Mouse (Mus musculus) myocyte (in vitro differentiated cells): ENCODE data around the gene Pla2g4b. TPM values are rescaled to one million over a fixed set of nuclear protein-coding genes. Genes with fewer than 3 reads are reported as not detected.
A peak's percentile ranks its signal among the peaks of the same experiment; 100 is the strongest.

ENCODE experiments used
- H3K27me3 ChIP-seq: one replicate; pipeline ENCODE4 v1.6.1; 2011; ENCODE audit not compliant: control insufficient read depth, insufficient read depth, insufficient read length
- H3K36me3 ChIP-seq: one replicate; pipeline ENCODE4 v1.6.1; 2011; ENCODE audit not compliant: control insufficient read depth, insufficient read depth
- H3K4me2 ChIP-seq: one replicate; pipeline ENCODE4 v1.6.1; 2011; ENCODE audit warnings: low read depth, control low read depth
- H3K4me3 ChIP-seq: one replicate; pipeline ENCODE4 v1.5.1; 2011; ENCODE audit warnings: mild to moderate bottlenecking, control low read depth, moderate library complexity
- H3K79me2 ChIP-seq: one replicate; pipeline ENCODE4 v1.6.1; 2011; ENCODE audit not compliant: control insufficient read depth, insufficient read depth
- H3ac ChIP-seq: one replicate; pipeline ENCODE4 v1.6.1; 2011; ENCODE audit not compliant: control insufficient read depth, insufficient read length
- CEBPB ChIP-seq: IDR thresholded peaks from 2 replicates; pipeline ENCODE4 v1.6.1; 2011; ENCODE audit warnings: mild to moderate bottlenecking, moderate library complexity; ENCODE audit not compliant: poor library complexity, insufficient read depth, severe bottlenecking
- E2F4 ChIP-seq: IDR thresholded peaks from one replicate; pipeline ENCODE4 v1.6.1; 2011; ENCODE audit warnings: mild to moderate bottlenecking, control low read depth, moderate library complexity; ENCODE audit not compliant: insufficient read depth
- MAX ChIP-seq: IDR thresholded peaks from one replicate; pipeline ENCODE4 v1.6.1; 2011; ENCODE audit warnings: low read depth, mild to moderate bottlenecking, control low read depth
- MYOD1 ChIP-seq, 3 experiments: IDR thresholded peaks; one replicate each; pipeline ENCODE4 v1.6.1; 2011; ENCODE audit warnings: control low read depth in 2 of 3, low read depth in 2 of 3, mild to moderate bottlenecking in 2 of 3, moderate library complexity in 1 of 3; ENCODE audit not compliant: insufficient read length in 2 of 3, control insufficient read depth in 1 of 3
- MYOG ChIP-seq, 3 experiments: IDR thresholded peaks; one replicate each; pipeline ENCODE4 v1.6.1; 2011; ENCODE audit warnings: control low read depth in 2 of 3, low read depth in 2 of 3, mild to moderate bottlenecking in 2 of 3; ENCODE audit not compliant: insufficient read length in 2 of 3, control insufficient read depth in 1 of 3, insufficient read depth in 1 of 3
- POLR2A ChIP-seq: IDR thresholded peaks from one replicate; pipeline ENCODE4 v1.6.1; 2011; ENCODE audit warnings: low read depth, mild to moderate bottlenecking, control low read depth, moderate library complexity; ENCODE audit not compliant: insufficient read length
- POLR2AphosphoS2 ChIP-seq: IDR thresholded peaks from one replicate; pipeline ENCODE4 v1.6.1; 2011; ENCODE audit warnings: low read depth, control low read depth; ENCODE audit not compliant: insufficient read length
- REST ChIP-seq: IDR thresholded peaks from one replicate; pipeline ENCODE4 v1.6.1; 2011; ENCODE audit warnings: mild to moderate bottlenecking, control low read depth, moderate library complexity; ENCODE audit not compliant: insufficient read depth, insufficient read length
- SRF ChIP-seq: IDR thresholded peaks from one replicate; pipeline ENCODE4 v1.6.1; 2011; ENCODE audit warnings: low read depth; ENCODE audit not compliant: control insufficient read depth, insufficient read length
- TCF12 ChIP-seq: IDR thresholded peaks from one replicate; pipeline ENCODE4 v1.6.1; 2011; ENCODE audit warnings: mild to moderate bottlenecking, control low read depth; ENCODE audit not compliant: poor library complexity, insufficient read depth, severe bottlenecking
- TCF3 ChIP-seq: IDR thresholded peaks from one replicate; pipeline ENCODE4 v1.6.1; 2011; ENCODE audit warnings: low read depth, control low read depth; ENCODE audit not compliant: insufficient read length
- USF1 ChIP-seq: IDR thresholded peaks from one replicate; pipeline ENCODE4 v1.6.1; 2011; ENCODE audit warnings: low read depth, mild to moderate bottlenecking, control low read depth, moderate library complexity
- polyA plus RNA-seq: library from polyadenylated mRNA; unstranded; fragments of >200 nt; fragmentation: generic; extraction: Trizol; gene quantifications from one replicate; pipeline ENCODE4 v1.2.1, GENCODE M21; 2012; ENCODE audit warnings: missing spikeins

The Pla2g4b gene
- polyA plus RNA-seq, 1 experiment = 0.58 TPM

DNA sequence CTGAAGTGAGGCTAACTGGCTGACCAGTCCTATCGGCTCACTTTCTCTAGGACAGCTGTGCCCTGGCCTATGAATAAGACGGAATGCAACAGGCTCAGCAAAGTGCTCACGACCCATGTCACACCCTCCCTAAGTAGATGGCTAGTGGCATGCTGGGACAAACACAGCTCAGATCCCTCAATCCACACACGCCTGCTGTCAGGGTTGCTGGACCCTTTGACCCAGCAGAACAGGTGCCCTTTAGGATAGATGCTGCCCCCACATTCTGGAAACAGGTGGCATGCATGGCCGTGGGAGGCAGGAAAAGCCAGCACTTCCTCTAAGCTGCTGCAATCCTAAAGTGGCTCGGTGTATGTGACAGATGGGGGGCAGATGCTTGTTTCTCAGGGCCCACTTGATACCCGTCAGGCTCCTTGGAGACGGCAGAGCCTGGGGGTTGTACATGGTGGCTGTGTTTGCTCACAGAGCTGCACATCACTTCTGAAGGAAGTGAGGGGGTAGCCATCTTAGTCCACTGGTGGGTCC lies 36.3 kb downstream of the Pla2g4b start:
- H3K4me2 ChIP-seq = no peak overlapping the region
- H3K4me3 ChIP-seq = no peak overlapping the region
- H3K79me2 ChIP-seq = no peaks in the 10 kb centered on the region
- H3K36me3 ChIP-seq = no peaks in the 10 kb centered on the region
- TF ChIP-seq TCF12 (peak; percentile 81), SRF (no peak), POLR2A (no peak), MYOG (IDR thresholded peaks at IDR 0.05; ENCODE audit: control insufficient read depth in 1 of 3, insufficient read depth in 1 of 3, insufficient read length in 2 of 3, low read depth in 2 of 3) (peak in 2 of 3 experiments; percentile 36 to 81), TCF3 (peak; percentile 21), POLR2AphosphoS2 (no peak), MYOD1 (IDR thresholded peaks at IDR 0.05; ENCODE audit: control insufficient read depth in 1 of 3, insufficient read length in 2 of 3, low read depth in 2 of 3) (peak in 2 of 3 experiments; percentile 79 to 95)
- peaks cover 7% of the 10 kb centered on the region for H3K27me3 ChIP-seq
- H3ac ChIP-seq = no peak overlapping the region

DNA sequence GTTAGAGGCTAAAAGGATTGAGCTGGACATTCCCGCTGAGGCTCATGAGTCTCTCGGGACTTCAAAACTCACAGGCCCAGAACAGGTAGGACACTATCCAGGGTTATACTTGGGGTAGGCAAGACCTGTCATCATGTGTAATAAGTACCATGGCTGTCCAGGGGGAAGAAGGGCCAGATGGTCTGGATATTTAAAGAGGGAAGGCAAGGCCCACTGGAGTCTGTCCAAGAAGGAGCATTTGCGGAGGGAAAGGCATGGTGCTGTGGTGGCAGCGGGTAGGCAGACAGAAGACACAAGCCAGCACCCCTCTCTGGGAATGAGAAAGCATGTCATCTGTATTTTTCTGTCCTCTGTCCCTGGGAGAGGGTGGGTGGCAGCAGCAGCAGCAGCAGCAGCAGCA lies 40.9 kb downstream of the Pla2g4b start:
- peaks cover 25% of the 10 kb centered on the region for H3K27me3 ChIP-seq
- TF ChIP-seq REST (no peak), POLR2AphosphoS2 (no peak), MYOD1 (IDR thresholded peaks at IDR 0.05; ENCODE audit: control insufficient read depth in 1 of 3, insufficient read length in 2 of 3, low read depth in 2 of 3) (no peak), CEBPB (no peak), TCF12 (no peak), E2F4 (no peak), POLR2A (no peak), SRF (no peak), TCF3 (no peak), MAX (no peak), USF1 (no peak)
- no peaks in the 10 kb centered on the region for H3K36me3 ChIP-seq
- H3K79me2 ChIP-seq = no peaks in the 10 kb centered on the region
- H3K4me3 ChIP-seq = no peak overlapping the region
- no peak overlapping the region for H3K4me2 ChIP-seq
- no peak overlapping the region for H3ac ChIP-seq

GRCm38 (mm10) chr2:120076076-120076705 lies 43.0 kb downstream of the Pla2g4b start:
- H3K4me2 ChIP-seq = no peak overlapping the region
- TF ChIP-seq TCF3 = no peak
- TF ChIP-seq CEBPB = no peak
- TF ChIP-seq MYOG (IDR thresholded peaks at IDR 0.05; ENCODE audit: control insufficient read depth in 1 of 3, insufficient read depth in 1 of 3, insufficient read length in 2 of 3, low read depth in 2 of 3) = no peak
- no peak for TF ChIP-seq E2F4
- H3K79me2 ChIP-seq = no peaks in the 10 kb centered on the region
- peaks cover 25% of the 10 kb centered on the region for H3K27me3 ChIP-seq
- H3K36me3 ChIP-seq = no peaks in the 10 kb centered on the region
- H3ac ChIP-seq = no peak overlapping the region
- H3K4me3 ChIP-seq = no peak overlapping the region

DNA sequence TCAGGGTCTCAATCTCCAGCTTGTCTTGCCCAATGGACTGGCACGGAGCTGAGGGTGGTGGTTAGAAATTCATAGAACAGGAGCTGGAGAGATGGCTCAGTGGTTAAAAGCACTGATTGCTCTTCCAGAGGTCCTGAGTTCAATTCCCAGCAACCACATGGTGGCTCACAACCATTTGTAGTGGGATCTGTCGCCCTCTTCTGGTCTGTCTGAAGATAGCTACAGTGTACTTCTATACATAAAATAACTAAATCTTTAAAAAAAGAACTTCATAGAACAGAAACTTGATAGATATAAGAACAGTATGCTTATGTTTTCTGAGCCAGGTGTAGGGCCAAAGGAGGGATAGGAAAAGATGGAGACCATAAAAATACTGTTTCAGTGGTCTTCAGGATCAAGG lies 49.2 kb downstream of the Pla2g4b start:
- Histone ChIP-seq H3K27me3 (peaks cover 2% of the 10 kb centered on the region), H3K4me2 (no peak overlapping the region), H3K79me2 (no peaks in the 10 kb centered on the region), H3ac (no peak overlapping the region), H3K4me3 (no peak overlapping the region), H3K36me3 (no peaks in the 10 kb centered on the region)
- no peak for TF ChIP-seq TCF12
- no peak for TF ChIP-seq TCF3
- no peak for TF ChIP-seq CEBPB
- TF ChIP-seq E2F4 = no peak
- TF ChIP-seq POLR2A = no peak
- no peak for TF ChIP-seq MAX
- no peak for TF ChIP-seq USF1
- no peak for TF ChIP-seq REST
- TF ChIP-seq SRF = no peak
- no peak for TF ChIP-seq POLR2AphosphoS2

- Histone ChIP-seq H3K4me3 (no peak overlapping the region), H3K4me2 (no peak overlapping the region), H3K36me3 (peaks cover 2% of the 10 kb centered on the region), H3K79me2 (no peaks in the 10 kb centered on the region), H3K27me3 (no peaks in the 10 kb centered on the region), H3ac (no peak overlapping the region)
- TF ChIP-seq USF1 (no peak), E2F4 (no peak), POLR2AphosphoS2 (peak; percentile 28), SRF (no peak), TCF12 (no peak)
Measured at GRCm38 (mm10) chr2:120084593-120085361, 51.6 kb downstream of the Pla2g4b start.
